Mouse (Mus musculus) midbrain, embryonic 10.5 days (tissue): ENCODE measurements around the gene Defb13. TPM values are rescaled to one million over a fixed set of nuclear protein-coding genes. Genes with fewer than 3 reads are reported as not detected.

ENCODE experiments used
- DNase-seq: peaks from one replicate; pipeline ENCODE4 v3.0.0-alpha.2; 2017; ENCODE audit warnings: low spot score
- H3K27ac ChIP-seq: fragments of 300-500 bp; sonication (generic); replicated peaks from 2 replicates; pipeline ENCODE4 v1.5.1; 2016; ENCODE audit warnings: mild to moderate bottlenecking
- H3K27me3 ChIP-seq: fragments of 300-500 bp; sonication (generic); 2 replicates; pipeline ENCODE4 v1.6.1; 2016; ENCODE audit warnings: low read depth, mild to moderate bottlenecking; ENCODE audit not compliant: poor library complexity, severe bottlenecking
- H3K36me3 ChIP-seq: fragments of 300-500 bp; sonication (generic); 2 replicates; pipeline ENCODE4 v1.6.1; 2016; ENCODE audit warnings: mild to moderate bottlenecking, moderate library complexity
- H3K4me1 ChIP-seq: fragments of 300-500 bp; sonication (generic); 2 replicates; pipeline ENCODE4 v1.6.1; 2016
- H3K4me3 ChIP-seq: fragments of 300-500 bp; sonication (generic); 2 replicates; pipeline ENCODE4 v1.5.1; 2016; ENCODE audit warnings: mild to moderate bottlenecking, moderate library complexity
- H3K9me3 ChIP-seq: fragments of 300-500 bp; sonication (generic); replicated peaks from 2 replicates; pipeline ENCODE4 v1.6.1; 2016; ENCODE audit warnings: mild to moderate bottlenecking
- WGBS: fragments of 180-500 bp; shearing (Covaris S2); methylation state at CpG from one replicate; pipeline ENCODE4 v1.1.7; 2016; 5-methylcytosine and 5-hydroxymethylcytosine counted together
- polyA plus RNA-seq: library from polyadenylated mRNA; unstranded; fragments of >200 nt; fragmentation: Nextera tagmentation; extraction: Ambion mirVana; gene quantifications from 2 replicates; pipeline ENCODE4 v1.2.1, GENCODE M21; 2016

Defb13 gene
- polyA plus RNA-seq, 1 experiment from 2014 or later, result not detected

DNA sequence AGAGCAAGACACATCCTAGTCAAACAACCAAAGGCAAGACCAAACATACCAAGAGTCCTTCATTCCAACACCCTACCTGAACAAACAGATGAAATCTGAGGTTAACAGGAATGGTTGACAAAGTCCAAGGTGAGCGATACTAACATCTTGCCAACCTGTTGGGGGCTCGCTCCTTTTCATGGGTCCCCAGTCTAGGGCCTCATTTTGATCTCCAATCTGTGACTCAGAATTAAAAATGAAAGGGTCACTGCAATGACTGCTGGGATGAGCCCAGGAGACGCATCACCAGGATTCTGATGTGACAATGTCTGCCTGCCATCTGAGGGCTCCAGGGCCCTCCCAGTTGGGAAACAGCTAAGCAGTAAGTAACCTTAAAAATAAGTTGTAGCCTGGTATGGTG is 22.9 kb downstream of the Defb13 start, which contains the start of gene Ccdc70:
Gene Ccdc70 (plus strand): TSS at position 301 of the 400 bp plus-strand sequence.
- no peaks in the 10 kb centered on the region for H3K9me3 ChIP-seq
- 91% methylated on average over 3 of the region's 3 CpGs for WGBS
- H3K36me3 ChIP-seq, result no peaks in the 10 kb centered on the region
- no peaks in the 10 kb centered on the region for H3K27me3 ChIP-seq
- H3K4me1 ChIP-seq, result no peaks in the 10 kb centered on the region
- H3K27ac ChIP-seq, result no peak within 1 kb of the TSS
- DNase-seq, result no peak
- H3K4me3 ChIP-seq, result no peak within 1 kb of the TSS

DNA sequence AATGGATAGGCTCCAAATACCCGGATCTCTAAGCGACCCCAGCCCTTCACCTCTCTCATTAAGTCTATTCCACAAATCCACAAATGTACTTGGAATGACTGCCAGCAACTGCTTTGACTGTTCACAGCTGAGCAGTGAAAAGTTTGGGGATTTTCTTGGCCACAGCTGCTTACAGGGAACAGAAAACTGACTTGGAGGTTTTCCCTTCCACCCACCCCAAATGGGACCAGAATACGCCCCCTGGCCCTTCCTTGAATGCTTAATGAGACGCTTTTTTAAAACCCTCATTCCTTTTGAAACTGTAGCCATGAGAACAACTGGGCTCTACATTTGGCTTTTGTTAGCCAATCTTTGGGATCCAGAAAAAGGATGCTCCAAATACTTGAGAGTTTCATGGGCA is 31.6 kb downstream of the Defb13 start:
- Histone ChIP-seq H3K27ac (no peak overlapping the region), H3K36me3 (no peaks in the 10 kb centered on the region), H3K4me1 (no peaks in the 10 kb centered on the region), H3K27me3 (no peaks in the 10 kb centered on the region), H3K4me3 (no peak overlapping the region), H3K9me3 (no peaks in the 10 kb centered on the region)
- WGBS, result 62% methylated on average over 4 of the region's 4 CpGs
- no peak for DNase-seq

DNA sequence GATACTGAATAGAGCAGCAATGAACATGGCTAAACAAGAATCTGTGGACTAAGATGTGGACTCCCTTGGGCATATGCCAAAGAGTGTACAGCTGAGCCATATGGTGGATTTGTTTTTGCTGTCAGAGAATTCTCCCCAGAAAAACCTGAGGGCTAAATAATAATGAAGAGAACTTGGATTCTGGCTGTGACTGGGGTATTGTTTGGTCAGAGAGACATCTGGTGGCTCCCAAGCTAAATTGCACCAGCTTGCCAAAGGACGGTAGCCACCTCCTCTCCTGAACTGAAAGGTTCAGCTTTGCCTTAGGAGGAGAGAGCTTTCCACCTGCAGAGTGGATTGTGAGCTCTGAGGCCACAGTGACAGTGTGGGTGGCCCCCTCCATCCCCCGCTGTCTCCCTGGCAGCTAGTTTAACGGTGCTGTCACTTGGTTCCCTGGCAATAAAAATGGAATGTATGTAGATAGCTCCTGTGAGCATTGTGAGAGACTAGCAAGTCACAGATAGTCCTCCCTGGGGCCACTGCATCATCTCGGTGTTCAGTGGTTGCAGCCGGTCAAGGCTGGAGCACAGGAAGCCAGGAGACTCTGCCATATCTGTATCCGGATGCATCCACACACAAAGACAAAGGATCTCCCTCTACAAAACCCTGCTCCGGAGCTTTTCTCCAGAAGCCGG is 35.2 kb downstream of the Defb13 start:
- DNase-seq, result no peak
- no peaks in the 10 kb centered on the region for H3K9me3 ChIP-seq
- no peaks in the 10 kb centered on the region for H3K4me1 ChIP-seq
- WGBS, result 66% methylated on average over 8 of the region's 8 CpGs
- H3K27me3 ChIP-seq, result no peaks in the 10 kb centered on the region
- no peak overlapping the region for H3K27ac ChIP-seq
- no peak overlapping the region for H3K4me3 ChIP-seq
- no peaks in the 10 kb centered on the region for H3K36me3 ChIP-seq

DNA sequence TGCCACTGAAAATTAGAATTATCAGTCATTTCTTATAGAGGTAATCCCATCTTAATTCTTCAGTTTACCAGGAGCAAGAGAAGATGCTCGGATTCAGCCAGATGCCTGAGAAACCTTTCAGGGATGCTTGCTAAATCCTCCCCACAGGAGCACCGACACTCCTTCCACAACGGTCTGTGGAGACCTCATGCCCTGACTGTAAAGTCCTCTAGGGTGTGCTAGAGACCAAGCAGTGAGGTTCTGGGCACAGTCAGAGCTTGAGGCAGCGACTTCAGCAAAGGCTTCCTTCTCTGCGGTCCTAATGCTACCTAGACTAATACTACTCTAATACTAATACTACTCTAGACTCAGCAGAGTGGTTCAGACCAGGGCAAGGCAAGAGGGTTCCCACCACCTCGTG is 45.6 kb downstream of the Defb13 start:
- Histone ChIP-seq H3K4me3 (no peak overlapping the region), H3K27ac (no peak overlapping the region), H3K36me3 (no peaks in the 10 kb centered on the region), H3K27me3 (no peaks in the 10 kb centered on the region), H3K4me1 (no peaks in the 10 kb centered on the region), H3K9me3 (no peaks in the 10 kb centered on the region)
- WGBS, result 28% methylated on average over 6 of the region's 6 CpGs
- DNase-seq, result peak; percentile 43

DNA sequence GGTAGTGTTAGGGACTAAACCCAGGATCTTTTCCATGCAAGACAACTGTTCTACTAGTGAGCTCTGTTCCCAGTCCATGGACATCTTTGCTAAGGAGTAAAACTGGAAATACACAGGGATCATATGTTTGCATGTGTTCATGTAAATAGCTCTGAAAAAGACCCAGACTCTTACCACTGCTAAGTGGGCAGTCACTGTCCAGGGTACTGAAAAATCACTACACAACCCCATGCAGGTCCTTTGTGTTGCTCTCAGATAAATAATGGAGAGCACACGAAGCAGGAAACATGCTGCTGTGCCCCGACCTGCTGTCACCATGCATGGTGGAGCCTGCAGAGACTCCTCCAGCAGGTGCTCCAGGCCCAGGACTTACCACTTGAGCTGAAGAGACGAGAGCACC is 48.6 kb downstream of the Defb13 start:
- no peak for DNase-seq

More for the DNA sequence above, 48.6 kb downstream of the Defb13 start:
- Histone ChIP-seq H3K27me3 (no peaks in the 10 kb centered on the region), H3K36me3 (no peaks in the 10 kb centered on the region), H3K4me3 (no peak overlapping the region), H3K9me3 (no peaks in the 10 kb centered on the region), H3K4me1 (no peaks in the 10 kb centered on the region), H3K27ac (no peak overlapping the region)
- 62% methylated on average over 3 of the region's 3 CpGs for WGBS

Other genes with a start within 250 kb of the Defb13 start
- not detected in 2 replicates for gene AY761184, start 243.1 kb upstream of the Defb13 start, polyA plus RNA-seq
- not detected in 2 replicates for gene Defa24, start 212.3 kb upstream of the Defb13 start, polyA plus RNA-seq
- gene Defb50, start 123.2 kb upstream of the Defb13 start, polyA plus RNA-seq, result not detected in 2 replicates
- not detected in 2 replicates for gene Defb2, start 106.8 kb upstream of the Defb13 start, polyA plus RNA-seq
- gene Defb10, start 87.9 kb upstream of the Defb13 start, polyA plus RNA-seq, result not detected in 2 replicates
- gene Defb9, start 61.3 kb upstream of the Defb13 start, polyA plus RNA-seq, result not detected in 2 replicates
- gene Defb11, start 40.4 kb upstream of the Defb13 start, polyA plus RNA-seq, result not detected in 2 replicates
- not detected in 2 replicates for gene Defb15, start 14.1 kb upstream of the Defb13 start, polyA plus RNA-seq
- gene Defb35, start 8.4 kb upstream of the Defb13 start, polyA plus RNA-seq, result not detected in 2 replicates
- gene Fam90a1a, start 12.0 kb downstream of the Defb13 start, polyA plus RNA-seq, result not detected in 2 replicates
- not detected in 2 replicates for gene Ccdc70, start 23.0 kb downstream of the Defb13 start, polyA plus RNA-seq
- gene Atp7b, start 113.5 kb downstream of the Defb13 start, polyA plus RNA-seq, result 2.4 and 2.6 TPM in 2 replicates
- gene Alg11, start 114.0 kb downstream of the Defb13 start, polyA plus RNA-seq, result 39.4 and 41.0 TPM in 2 replicates
- gene Nek5, start 178.3 kb downstream of the Defb13 start, polyA plus RNA-seq, result 0.06 and 0.07 TPM in 2 replicates
- 7.7 and 8.2 TPM in 2 replicates for gene Nek3, start 219.7 kb downstream of the Defb13 start, polyA plus RNA-seq
- gene Ckap2, start 239.1 kb downstream of the Defb13 start, polyA plus RNA-seq, result 60.3 and 61.3 TPM in 2 replicates
- gene Vps36, start 246.0 kb downstream of the Defb13 start, polyA plus RNA-seq, result 42.3 and 42.6 TPM in 2 replicates